Comparison of ENCODE assay signal across 27 mouse cellular contexts in genomic region chr13:85123309-85123708, GRCm38 (mm10).
A peak's percentile ranks its signal among the peaks of the same experiment; 100 is the strongest.
DNase-seq lines count a peak whose midpoint lies in the region; ATAC-seq and TF ChIP-seq lines count a peak whose summit lies in the region.
"Had no signal": no experiment of that assay in that cellular context is flagged by ENCODE, and none has a peak within 500 bp of the region (broad histone marks: within the 10 kb centered on the region; RNA-seq: fewer than 3 reads in every experiment).

No protein-coding gene starts in this region.

- WGBS in midbrain, embryonic 16.5 days = 35% methylated on average over 2 of the region's 2 CpGs
- 92% methylated on average over 2 of the region's 2 CpGs for WGBS in kidney, embryonic 14.5 days

- peak; percentile 12 for DNase-seq in embryo, embryonic 11 days
- DNase-seq in embryo, embryonic 10 days (ENCODE audit: low spot score) = no peak
- DNase-seq in layer of hippocampus, adult 2 months (ENCODE audit: low spot score in 2 of 2) = peak in 1 of 2 experiments; percentile 8
- DNase-seq in layer of hippocampus, adult 8-10 months (ENCODE audit: low spot score in 2 of 2) = no peak
- DNase-seq in brain, embryonic 18.5 days (ENCODE audit: low read depth, low spot score) = peak; percentile 49
- DNase-seq in adrenal gland, adult 2 months = no peak
- DNase-seq: adrenal gland, postnatal 14 days; cerebellum, adult 2 months; cerebellum, postnatal 36 days; gastrocnemius, postnatal 14 days; heart, adult 18-20 months; lung, adult 2 months; right cerebral cortex, postnatal 14 days; thymus, adult 18-20 months; thymus, postnatal 4 days had no signal

- ATAC-seq in midbrain, embryonic 16.5 days = peak; percentile 81
- ATAC-seq in kidney, embryonic 14.5 days (ENCODE audit: low FRiP score, low TSS enrichment) = no peak
- ATAC-seq: activated CD4-positive, CD25-positive, alpha-beta regulatory T cell, adult 4 months; CD4-positive, CD25-positive, alpha-beta regulatory T cell, adult 4 months; intestine, postnatal 0 days; Patski had no signal

- no peaks in the 10 kb centered on the region for H3K9me3 ChIP-seq in midbrain, embryonic 16.5 days (replicated peaks; ENCODE audit: control insufficient read depth, low read length, poor library complexity, severe bottlenecking)
- no peaks in the 10 kb centered on the region for H3K9me3 ChIP-seq in kidney, embryonic 14.5 days (ENCODE audit: control insufficient read depth, low read length)
- H3K9me3 ChIP-seq: embryonic facial prominence, embryonic 12.5 days; heart, embryonic 13.5 days had no signal

- H3K4me1 ChIP-seq in midbrain, embryonic 16.5 days (ENCODE audit: control insufficient read depth, insufficient read depth, low read length) = peaks cover 6% of the 10 kb centered on the region; the same call in 1 of the 2 replicates
- H3K4me1 ChIP-seq in kidney, embryonic 14.5 days (ENCODE audit: control insufficient read depth, insufficient read depth, low read length) = no peaks in the 10 kb centered on the region
- H3K4me1 ChIP-seq: embryonic facial prominence, embryonic 12.5 days; heart, embryonic 13.5 days; megakaryocyte, embryonic 14.5 days had no signal

- no peak for TF ChIP-seq CTCF in layer of hippocampus, adult 2 months (conservative IDR thresholded peaks at IDR 0.05)

- H3K4me3 ChIP-seq in layer of hippocampus, adult 2 months = no peak overlapping the region
- H3K4me3 ChIP-seq in midbrain, embryonic 16.5 days (ENCODE audit: low read depth, low read length) = no peak overlapping the region
- no peak overlapping the region for H3K4me3 ChIP-seq in kidney, embryonic 14.5 days (ENCODE audit: low read length)
- H3K4me3 ChIP-seq: embryonic facial prominence, embryonic 12.5 days; erythroblast, embryonic 14.5 days; heart, embryonic 13.5 days; megakaryocyte, embryonic 14.5 days had no signal

- H3K4me2 ChIP-seq in midbrain, embryonic 16.5 days (ENCODE audit: low read length) = no peak overlapping the region
- no peak overlapping the region for H3K4me2 ChIP-seq in kidney, embryonic 14.5 days (replicated peaks; ENCODE audit: low read depth, low read length)
- H3K4me2 ChIP-seq: embryonic facial prominence, embryonic 12.5 days; heart, embryonic 13.5 days; liver, embryonic 11.5 days had no signal

- no peak overlapping the region for H3K9ac ChIP-seq in midbrain, embryonic 16.5 days (ENCODE audit: low read depth, low read length)
- no peak overlapping the region for H3K9ac ChIP-seq in kidney, embryonic 14.5 days (ENCODE audit: low read depth, low read length)
- H3K9ac ChIP-seq: embryonic facial prominence, embryonic 12.5 days; heart, embryonic 13.5 days had no signal

- peak overlapping the region; percentile 11; the same call in 1 of the 2 replicates for H3K27ac ChIP-seq in layer of hippocampus, adult 2 months
- H3K27ac ChIP-seq in midbrain, embryonic 16.5 days (ENCODE audit: low read length) = peak overlapping the region; percentile 39
- H3K27ac ChIP-seq in kidney, embryonic 14.5 days (ENCODE audit: low read depth, low read length) = no peak overlapping the region
- H3K27ac ChIP-seq: embryonic facial prominence, embryonic 12.5 days; heart, embryonic 13.5 days; kidney, postnatal 0 days had no signal

- H3K36me3 ChIP-seq in midbrain, embryonic 16.5 days (ENCODE audit: control insufficient read depth, insufficient read depth, low read length) = no peaks in the 10 kb centered on the region
- no peaks in the 10 kb centered on the region for H3K36me3 ChIP-seq in kidney, embryonic 14.5 days (ENCODE audit: control insufficient read depth, insufficient read depth, low read length)
- H3K36me3 ChIP-seq: embryonic facial prominence, embryonic 12.5 days; heart, embryonic 13.5 days had no signal

- no peaks in the 10 kb centered on the region for H3K27me3 ChIP-seq in midbrain, embryonic 16.5 days (ENCODE audit: control insufficient read depth, insufficient read depth, low read depth, low read length)
- H3K27me3 ChIP-seq in kidney, embryonic 14.5 days (ENCODE audit: control insufficient read depth, insufficient read depth, low read length) = no peaks in the 10 kb centered on the region
- H3K27me3 ChIP-seq: embryonic facial prominence, embryonic 12.5 days; heart, embryonic 13.5 days; megakaryocyte, embryonic 14.5 days; Patski had no signal

Comparison
In these comparisons a context has a peak if more than half of its experiments do, and no peak if none do; other contexts are left out.
1. DNase-seq: peak in embryo, embryonic 11 days (single experiment) and brain, embryonic 18.5 days (single experiment); none in embryo, embryonic 10 days (single experiment), layer of hippocampus, adult 8-10 months (0 of 2) and adrenal gland, adult 2 months (single experiment).